Mouse (Mus musculus) lung, postnatal 25 days (tissue): Measurements from ENCODE around the gene Il13ra1.

ENCODE experiments used
- DNase-seq: peaks from one replicate; pipeline ENCODE4 v3.0.0; 2022; ENCODE audit warnings: low spot score

Gene Il13ra1

DNA sequence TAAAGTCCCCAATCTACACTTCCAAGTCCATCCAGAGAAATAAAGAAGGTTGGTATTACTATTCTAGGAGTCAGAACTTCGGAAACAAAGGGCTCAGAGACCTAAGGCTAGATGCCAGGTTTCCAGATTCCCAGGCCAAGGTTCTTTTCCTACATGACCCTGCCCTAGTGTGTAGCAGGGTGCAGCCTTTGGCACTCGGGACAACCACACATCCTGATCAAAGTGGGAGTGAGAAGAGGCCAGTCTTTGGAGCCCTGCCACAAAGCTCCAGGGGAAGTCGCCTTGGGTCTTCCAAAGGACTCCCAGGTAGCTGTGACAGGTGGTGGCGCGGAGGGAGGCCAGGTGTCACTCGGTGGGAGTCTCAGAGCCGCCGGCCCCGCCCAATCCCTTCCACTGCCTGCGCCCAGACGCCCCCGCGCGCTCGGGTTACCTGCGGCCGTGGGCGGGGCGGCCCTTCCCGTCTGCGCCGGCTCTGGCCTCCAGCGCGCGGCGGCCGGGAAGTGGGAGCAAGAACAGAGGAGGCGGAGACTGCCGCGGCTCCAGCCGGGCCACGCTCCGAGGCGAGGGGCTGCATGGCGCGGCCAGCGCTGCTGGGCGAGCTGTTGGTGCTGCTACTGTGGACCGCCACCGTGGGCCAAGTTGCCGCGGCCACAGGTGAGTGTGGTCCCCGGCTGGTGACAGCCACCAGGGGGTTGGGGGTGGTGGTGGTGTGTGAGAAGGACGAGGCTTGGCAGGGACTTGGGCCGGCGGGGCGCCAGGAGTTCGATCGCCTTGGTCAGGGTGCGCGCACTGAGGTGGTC, at the start of gene Il13ra1:
Il13ra1 (plus strand) TSS at position 489 of the 800 bp plus-strand sequence.
- DNase-seq: peak; percentile 42

DNA sequence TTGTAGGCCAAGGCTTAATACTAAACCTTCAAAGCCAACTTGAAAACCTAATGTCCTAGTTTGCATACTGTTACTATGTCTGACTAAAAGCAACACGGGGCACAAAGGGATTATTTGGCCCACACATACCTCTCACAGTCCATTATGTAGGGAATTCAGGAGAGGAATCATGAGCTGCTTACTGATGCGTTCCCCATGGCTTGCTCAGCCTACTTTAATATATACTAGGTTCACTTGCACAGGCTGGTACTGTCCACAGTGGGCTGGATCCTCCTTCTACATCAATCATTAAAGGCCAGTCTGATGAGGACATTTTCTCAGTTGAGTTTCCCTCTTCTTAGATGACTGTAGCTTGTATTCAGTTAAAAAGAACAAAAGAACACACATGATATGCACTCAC, 37.9 kb upstream of the Il13ra1 start:
- DNase-seq: no peak

DNA sequence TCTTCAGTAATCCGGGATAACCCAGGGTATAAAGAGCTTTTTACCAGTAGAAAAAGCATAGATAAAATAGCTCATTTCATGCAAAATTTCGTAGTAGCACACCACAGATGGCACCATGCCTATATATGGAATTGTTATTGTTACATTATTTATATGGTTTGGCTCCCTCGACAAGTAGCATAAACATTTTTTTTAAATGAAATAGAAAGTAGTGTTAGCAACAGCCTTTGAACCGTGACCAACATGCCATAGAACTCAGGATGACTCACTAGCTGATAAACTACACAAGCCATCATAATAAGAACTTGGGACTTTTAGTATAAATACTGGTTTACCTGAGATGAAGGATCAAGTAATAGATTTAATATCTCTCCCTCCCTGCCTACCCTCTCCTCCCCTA, 34.7 kb upstream of the Il13ra1 start:
- no peak for DNase-seq

- DNase-seq: peak; percentile 38
These were observed 29.0 kb upstream of the Il13ra1 start for GRCm38 (mm10) chrX:36082917-36083316.

DNA sequence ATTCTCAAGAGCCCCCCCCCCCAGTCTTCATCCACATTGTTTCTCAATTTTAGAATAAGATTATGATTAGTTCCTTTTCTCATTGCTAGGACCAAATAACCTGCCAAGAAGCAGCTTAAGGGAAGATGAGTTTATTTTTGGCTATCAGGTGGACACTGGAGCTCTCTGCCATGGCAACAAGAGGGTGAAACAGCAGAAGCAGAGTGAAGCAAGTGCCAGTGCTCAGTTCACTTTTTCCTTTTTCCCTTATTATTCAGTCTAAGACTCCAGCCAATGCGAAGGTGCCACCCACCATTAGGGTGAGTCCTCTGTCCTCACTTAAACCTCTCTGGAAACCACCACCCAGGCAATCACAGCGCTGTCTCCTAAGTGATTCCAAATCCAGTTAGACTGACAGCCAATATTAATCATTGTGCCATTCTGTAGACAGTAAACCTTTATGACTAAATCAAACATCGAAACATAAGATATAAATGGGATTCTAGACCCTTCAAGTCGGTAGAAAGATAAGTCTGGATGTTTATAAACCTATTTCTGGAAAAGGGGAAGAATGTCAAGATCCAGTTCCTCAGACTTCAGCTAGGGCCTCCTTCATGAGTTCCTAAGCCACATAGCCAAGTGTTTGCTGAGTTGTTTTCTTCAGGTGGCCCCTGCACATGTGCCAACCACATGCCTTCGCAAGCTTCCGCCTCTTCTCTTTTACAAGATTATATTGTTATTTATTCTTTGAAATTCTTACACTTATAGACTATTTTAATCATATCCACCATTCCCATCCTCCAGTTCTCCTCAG, 23.2 kb upstream of the Il13ra1 start:
- DNase-seq: no peak

GRCm38 (mm10) chrX:36100883-36101282, 11.0 kb upstream of the Il13ra1 start:
- peak; percentile 16 for DNase-seq

GRCm38 (mm10) chrX:36101318-36101717, 10.6 kb upstream of the Il13ra1 start:
- no peak for DNase-seq

DNA sequence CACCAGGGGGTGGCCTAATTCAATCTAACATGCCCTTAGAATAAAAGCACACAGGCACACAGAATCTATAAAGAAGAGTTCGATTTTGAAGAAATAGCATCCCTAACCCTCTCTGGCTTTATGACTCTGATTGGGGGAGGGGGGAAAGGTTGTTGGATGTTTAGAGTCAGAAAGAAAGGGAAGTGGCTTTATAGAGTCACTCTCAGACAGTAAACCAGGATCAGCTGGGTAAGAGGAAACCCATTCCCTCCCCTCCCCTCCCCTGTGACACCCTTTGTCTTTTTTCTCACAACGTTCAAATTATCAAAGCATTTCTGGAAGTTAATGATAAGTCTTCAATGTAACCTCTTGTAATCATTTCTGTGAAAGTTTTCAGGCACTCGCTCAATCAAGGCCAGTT, 3.3 kb upstream of the Il13ra1 start:
- DNase-seq: no peak

- DNase-seq: no peak
These were observed 476 bp downstream of the Il13ra1 start for GRCm38 (mm10) chrX:36112422-36112750.

- DNase-seq: no peak
These were observed 3.3 kb downstream of the Il13ra1 start for GRCm38 (mm10) chrX:36115171-36115570.

GRCm38 (mm10) chrX:36129037-36129770, 17.3 kb downstream of the Il13ra1 start:
- DNase-seq: peak; percentile 13

GRCm38 (mm10) chrX:36129771-36130108, 17.8 kb downstream of the Il13ra1 start:
- DNase-seq: no peak

GRCm38 (mm10) chrX:36136346-36136745, 24.4 kb downstream of the Il13ra1 start:
- peak; percentile 27 for DNase-seq

- DNase-seq: no peak
These were observed 30.2 kb downstream of the Il13ra1 start for GRCm38 (mm10) chrX:36141994-36142639.

GRCm38 (mm10) chrX:36146746-36147145, 34.8 kb downstream of the Il13ra1 start:
- DNase-seq: peak; percentile 32

- DNase-seq: no peak
These were observed 38.2 kb downstream of the Il13ra1 start for GRCm38 (mm10) chrX:36150100-36150499.

- no peak for DNase-seq
These were observed 44.8 kb downstream of the Il13ra1 start for GRCm38 (mm10) chrX:36156677-36157076.

- DNase-seq: no peak
These were observed 49.7 kb downstream of the Il13ra1 start for GRCm38 (mm10) chrX:36161567-36161966.

GRCm38 (mm10) chrX:36183625-36184024, 71.7 kb downstream of the Il13ra1 start:
- DNase-seq: peak; percentile 47

DNA sequence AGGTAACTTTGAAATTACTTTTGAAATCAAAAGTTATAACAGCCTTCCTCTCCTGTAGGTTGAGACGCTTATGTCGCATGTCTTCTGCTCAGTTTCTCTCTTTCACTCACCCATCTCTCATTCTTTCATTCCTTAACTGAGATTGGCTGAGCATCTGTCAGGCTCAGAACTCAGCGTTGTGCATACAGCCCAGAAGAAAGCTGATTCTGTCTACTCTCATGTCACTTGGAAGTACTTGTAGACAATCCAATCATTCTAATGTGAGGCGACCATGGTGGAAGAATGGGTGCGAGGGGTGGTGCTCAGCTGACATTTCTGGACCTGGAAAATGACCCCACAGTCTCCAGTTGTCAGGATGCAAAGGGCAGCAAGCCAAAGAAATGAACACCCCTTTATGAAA, 74.1 kb downstream of the Il13ra1 start:
- DNase-seq: no peak

GRCm38 (mm10) chrX:36186443-36186842, 74.5 kb downstream of the Il13ra1 start:
- no peak for DNase-seq

DNA sequence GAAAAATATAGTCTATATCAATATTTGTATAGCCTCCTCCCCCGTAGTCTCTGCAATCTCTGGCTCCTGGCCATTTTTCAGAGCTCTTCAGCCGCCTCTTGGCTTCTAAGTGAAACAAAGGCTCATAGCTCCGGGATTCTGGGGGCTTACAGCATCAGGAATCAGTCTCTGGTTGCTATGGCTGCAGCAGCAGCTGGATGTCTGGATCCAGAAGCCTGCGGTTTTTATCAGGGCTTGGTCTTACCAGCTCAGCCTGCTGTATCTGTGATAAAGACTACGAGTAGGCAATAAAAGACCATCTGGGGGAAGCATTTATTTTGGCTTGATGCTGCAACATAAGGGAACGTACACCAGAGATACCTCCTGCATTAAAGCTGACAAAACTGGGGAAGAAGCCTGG, 82.0 kb downstream of the Il13ra1 start:
- no peak for DNase-seq
